Mouse (Mus musculus): ENCODE data around the gene Rdm1. TPM values are rescaled to one million over a fixed set of nuclear protein-coding genes. Genes with fewer than 3 reads are reported as not detected.

Gene Rdm1
- total RNA-seq, 1 experiment from 2014 or later, result 37.3 TPM

GRCm38 (mm10) chr11:101680634-101681325 lies 53.8 kb downstream of the Rdm1 start:
- no peak for DNase-seq

DNA sequence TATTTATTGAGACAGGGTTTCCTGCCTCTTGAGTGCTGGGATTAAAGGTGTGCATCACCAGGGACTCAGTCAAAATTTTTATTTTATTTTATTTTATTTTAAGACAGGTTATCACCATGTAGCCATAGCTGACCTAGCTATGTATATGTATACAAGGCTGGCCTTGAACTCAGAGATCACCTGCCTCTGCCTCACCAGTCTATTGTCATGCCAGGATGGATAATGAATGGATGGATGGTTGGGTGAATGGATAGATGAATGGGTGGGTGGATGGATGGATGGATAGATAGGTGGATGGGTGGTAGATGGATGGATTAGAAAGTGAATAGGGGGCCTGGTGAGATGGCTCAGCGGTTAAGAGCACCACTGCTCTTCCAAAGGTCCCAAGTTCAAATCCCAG lies 55.0 kb downstream of the Rdm1 start:
- DNase-seq, result no peak

DNA sequence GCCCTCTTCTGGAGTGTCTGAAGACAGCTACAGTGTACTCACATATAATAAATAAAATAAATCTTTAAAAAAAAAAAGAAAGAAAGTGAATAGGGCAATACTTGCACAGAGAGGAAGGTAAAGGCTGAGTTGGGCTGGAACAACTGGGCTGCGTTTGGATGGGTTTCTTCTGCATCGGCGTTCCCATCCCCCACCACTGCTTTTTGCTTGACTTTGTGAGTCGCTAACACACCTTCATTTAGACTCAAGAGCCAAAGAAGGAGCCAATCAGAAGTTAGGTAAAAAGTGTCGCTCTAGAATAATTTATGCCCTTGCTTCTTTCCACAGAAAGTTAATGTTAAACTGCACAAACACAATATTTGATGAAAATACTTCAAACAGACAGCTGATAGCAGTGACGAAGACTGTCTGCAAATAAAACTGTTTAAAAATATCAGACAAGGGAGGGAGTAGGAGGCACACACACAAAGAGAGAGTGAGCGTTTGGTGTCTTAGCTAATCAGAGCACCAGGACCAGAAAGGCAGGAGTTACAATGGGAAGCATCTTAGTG lies 55.5 kb downstream of the Rdm1 start:
- no peak for DNase-seq

Other genes with a start within 250 kb of the Rdm1 start
- 34.0 and 36.3 TPM in 2 replicates for gene Aarsd1, start 209.6 kb upstream of the Rdm1 start, total RNA-seq (2021)
- gene Gm27029, start 202.4 kb upstream of the Rdm1 start, total RNA-seq (2021), result 3.7 and 4.2 TPM in 2 replicates
- gene Rundc1, start 202.1 kb upstream of the Rdm1 start, total RNA-seq (2021), result 26.3 and 26.4 TPM in 2 replicates
- gene Ptges3l, start 201.9 kb upstream of the Rdm1 start, total RNA-seq (2021), result 3.2 and 3.9 TPM in 2 replicates
- 74.2 and 91.6 TPM in 2 replicates for gene Rpl27, start 184.9 kb upstream of the Rdm1 start, total RNA-seq (2021)
- gene Ifi35, start 178.8 kb upstream of the Rdm1 start, total RNA-seq (2021), result 33.5 and 39.5 TPM in 2 replicates
- 8.1 and 11.1 TPM in 2 replicates for gene Rnd2, start 162.2 kb upstream of the Rdm1 start, total RNA-seq (2021)
- gene Vat1, start 161.0 kb upstream of the Rdm1 start, total RNA-seq (2021), result 104 and 112 TPM in 2 replicates
- gene Brca1, start 75.2 kb upstream of the Rdm1 start, total RNA-seq (2021), result 3.5 and 3.9 TPM in 2 replicates
- 156 and 164 TPM in 2 replicates for gene Nbr1, start 75.0 kb upstream of the Rdm1 start, total RNA-seq (2021)
- gene Tmem106a, start 45.0 kb upstream of the Rdm1 start, total RNA-seq (2021), result 11.4 and 14.1 TPM in 2 replicates
- not detected in 2 replicates for gene Gm11634, start 27.9 kb upstream of the Rdm1 start, total RNA-seq (2021)
- gene Arl4d, start 38.3 kb downstream of the Rdm1 start, total RNA-seq (2021), result 5.9 and 8.9 TPM in 2 replicates
- gene Dhx8, start 105.7 kb downstream of the Rdm1 start, total RNA-seq (2021), result 28.0 TPM in 2 replicates
- 1.4 and 1.9 TPM in 2 replicates for gene Etv4, start 158.2 kb downstream of the Rdm1 start, total RNA-seq (2021)